Mouse (Mus musculus): ENCODE data around the gene Hist1h2bn.

GRCm38 (mm10) chr13:21778814-21779766 lies 25.2 kb downstream of the Hist1h2bn start:
- TF ChIP-seq CTCF (IDR thresholded peaks at IDR 0.05; ENCODE audit: borderline replicate concordance, control insufficient read depth, extremely low read depth, insufficient read depth, low read length, poor library complexity) (no peak), POLR2A (IDR thresholded peaks at IDR 0.05; ENCODE audit: control insufficient read depth, extremely low read depth, insufficient read depth, low read length, poor library complexity) (no peak)

Measured in thymus, adult 2 months (tissue).